Mouse (Mus musculus) hindbrain, embryonic 15.5 days (tissue): ENCODE results near the gene Cacna1d. TPM values are rescaled to one million over a fixed set of nuclear protein-coding genes. Genes with fewer than 3 reads are reported as not detected.

Experiments used
- ATAC-seq: fragments of 200-750 bp; cut with Nextera tagmentation; 2 replicates; pipeline ENCODE4 v1.8.0; 2017; ENCODE audit warnings: low read depth, moderate number of reproducible peaks, moderate TSS enrichment; ENCODE audit not compliant: low FRiP score
- H3K27ac ChIP-seq: fragments of 300-500 bp; sonication (generic); replicated peaks from 2 replicates; pipeline ENCODE4 v1.5.1; 2015; ENCODE audit warnings: mild to moderate bottlenecking, inconsistent platforms
- H3K27me3 ChIP-seq: fragments of 300-500 bp; sonication (generic); 2 replicates; pipeline ENCODE4 v1.6.1; 2015; ENCODE audit warnings: control low read depth, inconsistent platforms
- H3K36me3 ChIP-seq: fragments of 300-500 bp; sonication (generic); 2 replicates; pipeline ENCODE4 v1.6.1; 2015; ENCODE audit warnings: control low read depth, inconsistent platforms
- H3K4me1 ChIP-seq: fragments of 300-500 bp; sonication (generic); replicated peaks from 2 replicates; pipeline ENCODE4 v1.6.1; 2015; ENCODE audit warnings: control low read depth, inconsistent platforms
- H3K4me2 ChIP-seq: fragments of 300-500 bp; sonication (generic); 2 replicates; pipeline ENCODE4 v1.6.1; 2015; ENCODE audit warnings: moderate library complexity, mild to moderate bottlenecking, inconsistent platforms
- H3K4me3 ChIP-seq: fragments of 300-500 bp; sonication (generic); 2 replicates; pipeline ENCODE4 v1.5.1; 2015; ENCODE audit warnings: mild to moderate bottlenecking, inconsistent platforms
- H3K9ac ChIP-seq: fragments of 300-500 bp; sonication (generic); 2 replicates; pipeline ENCODE4 v1.6.1; 2015; ENCODE audit warnings: inconsistent platforms
- H3K9me3 ChIP-seq: fragments of 300-500 bp; sonication (generic); 2 replicates; pipeline ENCODE4 v1.6.1; 2016; ENCODE audit warnings: control low read depth, inconsistent platforms
- WGBS: fragments of 180-500 bp; shearing (Covaris S2); methylation state at CpG from one replicate; pipeline ENCODE4 v1.1.7; 2015; 5-methylcytosine and 5-hydroxymethylcytosine counted together
- polyA plus RNA-seq: library from polyadenylated mRNA; unstranded; fragments of >200 nt; fragmentation: Nextera tagmentation; extraction: Ambion mirVana; gene quantifications from 2 replicates; pipeline ENCODE4 v1.2.1, GENCODE M21; 2015

Cacna1d gene
- polyA plus RNA-seq, 1 experiment from 2014 or later: 10.7 TPM

DNA sequence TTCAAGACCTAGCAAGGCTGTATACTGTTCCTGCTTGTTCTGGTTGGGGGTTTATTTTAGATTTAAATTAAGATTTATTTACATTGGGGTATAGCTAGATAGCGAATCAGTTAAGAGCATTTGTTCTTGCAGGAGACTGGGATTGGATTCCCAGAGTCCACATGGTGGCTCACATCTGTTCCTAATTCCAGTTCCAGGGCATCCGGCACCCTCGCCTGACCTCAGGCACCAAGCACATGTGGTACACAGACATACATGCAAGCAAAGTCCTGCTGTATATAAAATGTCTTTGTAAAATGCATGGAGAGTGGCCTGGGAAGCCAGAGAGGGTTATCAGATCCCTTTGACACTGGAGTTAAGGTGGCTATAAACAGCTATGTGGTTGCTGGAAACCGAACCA lies 496.3 kb downstream of the Cacna1d start:
- no peak overlapping the region for H3K27ac ChIP-seq
- WGBS: 92% methylated on average over 4 of the region's 4 CpGs

More for the DNA sequence above, 496.3 kb downstream of the Cacna1d start:
- no peak for ATAC-seq
- H3K4me3 ChIP-seq: no peak overlapping the region
- no peaks in the 10 kb centered on the region for H3K4me1 ChIP-seq
- no peaks in the 10 kb centered on the region for H3K9me3 ChIP-seq
- no peak overlapping the region for H3K9ac ChIP-seq
- no peaks in the 10 kb centered on the region for H3K27me3 ChIP-seq
- peaks cover 67% of the 10 kb centered on the region for H3K36me3 ChIP-seq
- no peak overlapping the region for H3K4me2 ChIP-seq

Other genes starting within 250 kb of the Cacna1d start
- 16.2 and 18.3 TPM in 2 replicates for gene Dcp1a, start 11.9 kb downstream of the Cacna1d start, polyA plus RNA-seq
- 278 and 288 TPM in 2 replicates for gene Tkt, start 56.9 kb upstream of the Cacna1d start, polyA plus RNA-seq
- 27.1 and 28.3 TPM in 2 replicates for gene Prkcd, start 134.8 kb upstream of the Cacna1d start, polyA plus RNA-seq
- gene Rft1, start 162.9 kb upstream of the Cacna1d start, polyA plus RNA-seq: 8.0 and 8.6 TPM in 2 replicates
- gene Sfmbt1, start 223.4 kb upstream of the Cacna1d start, polyA plus RNA-seq: 16.9 and 18.1 TPM in 2 replicates